Mouse (Mus musculus): ENCODE data around the gene Dalrd3. TPM values are rescaled to one million over a fixed set of nuclear protein-coding genes. Genes with fewer than 3 reads are reported as not detected.
"Not testable (repeated sequence)": the region's sequence is repeated elsewhere in the genome, so short reads cannot be mapped to it uniquely, and the experiment has no call there.

Dalrd3 gene
- total RNA-seq, 2 experiments from 2014 or later = 76.0 to 86.5 TPM

DNA sequence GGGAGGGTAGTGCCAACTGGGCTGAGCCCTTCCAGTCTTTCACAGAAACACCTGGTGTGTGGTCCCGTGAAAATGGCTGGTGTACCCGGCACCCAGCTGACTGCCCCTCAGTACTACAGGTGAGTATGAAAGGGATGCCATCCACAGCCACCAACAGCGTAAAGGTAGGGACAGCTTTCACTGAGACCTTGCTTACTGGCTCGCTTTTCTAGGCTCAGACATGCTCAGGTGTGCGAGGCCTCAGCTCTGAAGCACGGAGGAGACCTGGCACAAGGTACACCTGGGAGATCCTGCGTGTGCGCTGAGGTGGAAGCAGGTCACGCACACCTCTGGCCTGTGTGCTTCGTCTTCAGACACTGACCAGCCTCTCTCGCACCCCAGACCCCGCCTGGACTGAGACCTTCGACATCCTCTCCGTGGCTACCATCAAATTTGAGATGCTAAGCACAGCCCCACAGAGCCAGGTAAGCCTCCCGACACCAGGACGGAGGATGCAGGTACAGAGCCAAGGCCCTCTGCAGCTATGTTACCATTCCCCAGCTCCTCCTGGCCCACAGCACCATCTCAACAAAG lies 1.8 kb downstream of the Dalrd3 start:
- no peak for DNase-seq (ENCODE audit: low spot score in 2 of 2)

DNA sequence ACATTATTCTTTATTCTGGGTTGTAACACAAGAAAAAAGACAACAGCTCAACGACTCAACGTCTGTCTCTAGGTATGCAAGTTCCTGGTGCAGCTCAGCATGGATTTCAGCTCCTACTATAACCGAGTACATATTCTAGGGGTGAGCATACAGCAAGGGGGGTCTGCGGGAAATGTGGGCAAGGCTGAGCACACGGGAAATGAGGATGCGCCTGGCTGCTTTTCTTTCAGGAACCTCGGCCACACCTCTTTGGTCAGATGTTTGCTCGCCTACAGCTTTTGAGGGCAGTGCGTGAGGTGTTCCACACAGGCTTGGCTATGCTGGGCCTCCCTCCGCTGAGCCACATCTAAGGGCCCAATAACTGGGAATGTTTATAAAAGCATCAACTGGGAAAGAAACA lies 2.6 kb downstream of the Dalrd3 start:
- DNase-seq (ENCODE audit: low spot score in 2 of 2) = no peak

- DNase-seq (ENCODE audit: low spot score in 2 of 2) = no peak
These were observed 4.3 kb downstream of the Dalrd3 start for GRCm38 (mm10) chr9:108573774-108574690.

- DNase-seq (ENCODE audit: low spot score in 2 of 2) = no peak
These were observed 5.2 kb downstream of the Dalrd3 start for GRCm38 (mm10) chr9:108574921-108575320.

DNA sequence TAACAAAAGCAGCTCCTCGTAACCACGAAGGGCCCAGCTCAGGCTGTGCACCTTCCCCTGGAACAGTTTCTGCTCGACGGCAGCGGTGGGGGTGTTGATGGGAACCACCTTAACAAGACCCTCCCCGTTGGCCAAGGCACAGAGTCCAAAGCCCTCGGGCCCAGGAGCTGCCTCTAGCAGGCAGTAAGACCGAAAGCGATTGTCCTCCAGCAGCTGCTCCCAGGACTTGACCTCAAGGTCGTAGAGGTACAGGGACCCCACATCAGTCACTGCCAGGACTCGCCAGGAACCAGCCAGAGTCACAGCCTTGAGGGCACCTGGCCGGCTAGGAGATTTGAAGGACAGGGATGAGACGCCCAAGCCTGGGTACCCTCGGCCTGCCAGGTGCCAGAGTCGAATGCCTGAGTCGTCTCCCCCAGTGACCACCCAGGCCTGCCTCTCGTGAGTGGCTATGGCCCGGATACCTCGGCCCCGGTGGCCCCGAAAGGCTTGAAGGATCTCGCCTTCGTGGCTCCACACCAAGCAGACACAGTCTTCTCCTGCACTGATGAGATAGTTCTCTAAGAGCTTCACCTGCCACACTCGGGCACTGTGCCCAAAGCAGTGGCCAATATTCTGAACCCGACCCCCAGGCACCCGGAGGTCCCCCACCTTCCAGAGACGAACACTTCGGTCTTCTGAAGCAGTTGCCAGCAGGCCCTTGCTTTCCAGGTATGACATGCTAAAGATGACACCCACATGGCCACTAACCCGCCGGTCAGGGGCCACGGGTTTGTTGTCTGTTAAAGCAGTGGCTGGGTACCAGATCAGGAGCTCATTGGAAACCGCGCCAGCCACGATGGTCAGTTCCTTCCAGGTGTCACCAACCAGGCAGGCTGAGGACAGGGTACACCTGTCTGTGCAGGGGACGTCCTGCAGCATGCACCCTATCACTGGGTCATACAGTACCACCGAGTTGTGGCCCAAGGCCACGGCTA lies 5.9 kb downstream of the Dalrd3 start:
- DNase-seq (ENCODE audit: low spot score in 2 of 2) = no peak

DNA sequence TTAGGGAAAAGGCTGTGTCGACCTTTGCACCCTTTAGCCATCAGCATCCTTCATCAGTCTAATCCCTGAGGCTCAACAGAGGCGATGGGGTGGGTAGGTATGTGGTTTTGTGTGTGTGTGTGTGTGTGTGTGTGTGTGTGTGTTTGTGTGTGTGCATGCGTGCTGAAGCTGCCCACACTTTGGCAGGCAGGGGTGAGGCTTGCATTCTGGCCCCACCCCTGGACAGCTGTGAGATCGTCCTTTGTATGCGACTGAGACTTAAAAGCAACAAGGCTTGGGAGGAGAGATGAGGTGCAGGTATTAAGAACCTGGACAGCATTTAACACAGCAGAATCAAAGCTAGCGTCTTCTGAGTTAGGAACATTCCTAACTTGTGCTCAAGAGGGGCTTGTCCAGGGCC lies 7.3 kb downstream of the Dalrd3 start:
- DNase-seq (ENCODE audit: low spot score in 2 of 2) = no peak

GRCm38 (mm10) chr9:108577934-108578544 lies 8.4 kb downstream of the Dalrd3 start:
- DNase-seq (ENCODE audit: low spot score in 2 of 2) = no peak

GRCm38 (mm10) chr9:108578545-108579343 lies 9.1 kb downstream of the Dalrd3 start, which contains the start of gene Wdr6:
Gene Wdr6, minus strand, starts transcription at chr9:108578739.
- peak; percentile 92 to 95 for DNase-seq (ENCODE audit: low spot score in 2 of 2)

DNA sequence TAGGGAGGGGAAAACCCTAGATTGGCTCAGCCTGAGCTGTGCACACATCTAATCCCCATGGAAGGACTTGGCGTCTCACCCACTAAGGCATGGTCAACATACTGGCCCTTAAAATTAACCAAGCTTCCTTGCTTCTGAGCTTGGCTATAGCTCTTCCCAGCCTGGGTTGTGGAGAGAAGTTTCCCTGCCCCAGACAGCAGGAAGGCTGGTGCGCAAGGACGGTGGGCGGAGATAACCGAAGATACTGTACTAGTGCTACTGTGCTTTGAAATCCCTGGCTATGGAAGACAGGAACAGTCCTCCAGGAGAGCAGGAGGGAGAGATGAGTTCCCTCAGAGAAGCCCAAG lies 9.6 kb downstream of the Dalrd3 start:
- no peak for DNase-seq (ENCODE audit: low spot score in 2 of 2)

DNA sequence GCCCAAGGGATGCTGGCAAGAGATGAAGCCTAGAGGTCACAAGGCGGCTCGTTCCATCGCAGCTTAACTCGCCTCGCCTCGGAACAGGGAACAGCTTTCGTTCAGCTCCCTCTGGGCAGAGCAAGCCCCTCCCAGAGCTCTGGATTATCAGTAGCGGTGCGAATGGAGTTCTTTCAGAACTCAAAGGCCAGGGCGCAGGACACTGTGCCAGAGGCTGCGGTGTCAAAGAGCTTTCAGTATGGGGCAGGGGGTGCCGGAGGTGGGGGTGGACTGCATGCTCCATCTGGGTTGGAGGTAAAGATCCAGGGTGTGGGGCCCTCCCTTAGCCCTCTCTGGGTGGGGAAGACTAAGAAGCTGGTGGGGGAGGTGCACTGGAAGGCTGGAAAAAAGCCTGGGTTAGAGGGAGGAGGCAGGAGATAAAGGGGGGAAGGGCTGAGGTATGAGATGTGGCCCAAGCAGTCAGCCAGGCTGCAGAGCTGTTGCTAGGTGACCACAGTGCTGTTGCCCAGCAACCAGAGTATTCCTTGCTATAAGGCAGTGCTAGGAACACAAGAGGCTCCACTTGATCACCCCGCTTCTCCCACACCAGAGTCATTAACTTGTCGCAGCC lies 18.0 kb downstream of the Dalrd3 start:
- peak; percentile 68 to 89 for DNase-seq (ENCODE audit: low spot score in 2 of 2)

GRCm38 (mm10) chr9:108589229-108589628 lies 19.5 kb downstream of the Dalrd3 start:
- DNase-seq (ENCODE audit: low spot score in 2 of 2) = no peak

- DNase-seq (ENCODE audit: low spot score in 2 of 2) = no peak
These were observed 21.8 kb downstream of the Dalrd3 start for GRCm38 (mm10) chr9:108591462-108591861.

DNA sequence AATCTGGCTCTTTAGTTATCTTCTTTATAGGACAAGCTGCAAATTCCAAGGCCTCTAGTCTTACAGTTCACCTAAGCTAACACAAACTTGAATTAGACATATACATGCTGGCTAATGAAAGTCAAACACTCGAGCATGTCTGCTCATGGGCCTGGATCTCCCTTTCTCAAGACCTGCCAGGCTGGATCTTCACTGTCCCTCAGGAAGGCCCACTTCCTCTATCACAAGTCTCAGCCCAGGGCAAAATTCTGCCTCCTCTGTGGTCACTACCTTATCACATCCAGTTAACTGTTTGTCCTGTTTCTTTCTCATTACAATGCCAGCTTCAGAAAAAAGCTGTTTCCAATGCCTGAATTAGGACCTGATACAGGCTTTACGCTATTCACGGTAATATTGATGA lies 24.7 kb downstream of the Dalrd3 start:
- no peak for DNase-seq (ENCODE audit: low spot score in 2 of 2)

DNA sequence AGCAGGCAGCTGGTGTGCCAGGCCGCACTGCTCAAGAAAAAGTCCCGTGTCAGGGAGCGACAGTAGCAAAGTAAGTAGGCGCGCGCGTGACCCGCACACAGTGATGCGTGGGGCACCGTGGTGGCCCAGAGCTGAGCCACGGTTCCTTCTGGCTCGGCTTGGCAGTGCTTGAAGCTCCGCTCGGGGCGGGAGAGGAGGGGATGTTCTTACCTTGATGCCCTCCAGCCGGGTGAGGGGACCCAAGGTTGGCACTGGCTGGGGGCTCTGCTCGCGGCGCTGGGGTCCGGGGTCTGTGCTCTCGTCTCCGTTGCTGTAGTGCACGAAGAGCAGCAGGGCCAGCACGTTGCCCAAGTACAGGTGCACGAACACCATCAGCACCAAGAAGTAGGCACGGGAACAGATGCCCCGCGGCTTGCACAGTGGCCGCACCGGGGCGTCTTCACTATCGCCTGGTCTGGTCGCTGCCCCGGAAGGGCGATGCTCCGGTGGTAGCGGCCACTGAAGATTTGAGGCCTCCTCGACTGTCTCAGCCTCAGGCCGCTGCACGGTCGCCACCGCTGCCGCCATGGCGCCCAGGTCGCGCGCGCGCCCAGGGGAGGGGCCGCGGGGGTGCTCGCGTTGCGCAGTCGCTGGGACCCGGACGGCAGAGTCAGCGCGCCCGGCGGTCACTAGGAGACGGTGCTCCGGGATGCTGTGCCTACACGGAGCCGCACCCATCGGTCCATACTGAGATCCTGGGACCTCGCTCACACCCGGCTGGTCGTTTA lies 27.5 kb downstream of the Dalrd3 start, which contains the start of gene P4htm:
TSS of gene P4htm (minus strand) at position 670 of the 767 bp plus-strand sequence.
- DNase-seq (ENCODE audit: low spot score in 2 of 2) = peak; percentile 74

DNA sequence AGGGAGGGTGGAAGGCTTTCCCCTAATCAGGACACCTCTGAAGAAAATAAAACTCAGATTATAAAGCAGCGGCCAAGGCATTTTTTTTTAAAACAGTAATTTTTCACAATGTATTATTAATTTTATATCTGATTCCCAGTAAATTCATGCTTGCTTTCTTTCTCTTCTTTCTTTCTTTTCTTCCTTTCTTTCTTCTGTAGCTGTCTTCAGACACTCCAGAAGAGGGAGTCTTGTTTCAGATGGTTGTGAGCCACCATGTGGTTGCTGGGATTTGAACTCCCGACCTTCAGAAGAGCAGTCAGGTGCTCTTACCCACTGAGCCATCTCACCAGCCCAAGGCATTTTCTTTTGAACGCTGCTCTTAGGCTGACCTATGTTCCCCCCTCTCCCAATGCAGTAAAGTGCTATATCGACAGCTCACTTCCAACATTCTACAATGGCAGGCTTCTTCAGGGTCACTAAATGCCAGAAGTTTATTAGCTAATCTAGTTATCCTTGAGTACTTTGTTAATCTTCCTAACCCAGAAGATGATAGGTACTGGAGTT lies 29.4 kb downstream of the Dalrd3 start:
- no peak for DNase-seq (ENCODE audit: low spot score in 2 of 2)

- no peak for DNase-seq (ENCODE audit: low spot score in 2 of 2)
These were observed 30.3 kb downstream of the Dalrd3 start for GRCm38 (mm10) chr9:108600011-108600410.

DNA sequence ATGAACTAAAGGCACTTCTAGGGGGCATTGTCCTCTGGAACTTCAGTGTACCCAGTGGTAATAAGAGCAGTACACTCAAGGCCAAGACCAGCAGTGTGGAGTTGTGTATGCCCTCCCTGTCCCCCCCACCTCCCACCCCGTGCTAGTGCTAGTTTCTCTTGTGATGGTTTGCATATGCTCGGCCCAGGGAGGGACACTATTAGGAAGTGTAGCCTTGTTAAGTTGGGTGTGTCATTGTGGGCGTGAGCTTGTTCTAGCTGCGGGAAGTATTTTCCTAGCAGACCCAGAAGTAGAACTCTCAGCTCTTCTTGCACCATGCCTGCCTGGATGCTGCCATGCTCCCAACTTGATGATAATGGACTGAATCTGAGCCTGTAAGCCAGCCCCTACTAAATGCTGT lies 32.3 kb downstream of the Dalrd3 start:
- DNase-seq (ENCODE audit: low spot score in 2 of 2) = no peak

DNA sequence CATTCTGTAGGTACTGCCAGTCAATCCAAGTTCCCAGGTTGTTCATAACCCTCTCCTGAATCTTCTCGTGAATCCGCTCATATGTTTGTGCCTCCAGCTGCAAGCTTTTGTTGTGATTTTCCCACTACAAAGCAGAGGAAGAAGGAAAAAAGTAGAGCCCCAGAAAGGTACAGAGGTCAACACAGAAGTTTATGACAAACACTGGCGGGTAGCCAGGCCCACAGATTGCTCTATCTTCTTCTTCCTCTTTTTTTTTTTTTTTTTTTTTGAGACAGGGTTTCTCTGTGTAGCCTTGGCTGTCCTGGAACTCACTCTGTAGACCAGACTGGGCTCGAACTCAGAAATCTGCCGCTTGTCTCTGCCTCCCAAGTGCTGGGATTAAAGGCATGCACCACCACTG lies 38.2 kb downstream of the Dalrd3 start:
- DNase-seq (ENCODE audit: low spot score in 2 of 2) = not testable (repeated sequence)

GRCm38 (mm10) chr9:108608889-108609288 lies 39.2 kb downstream of the Dalrd3 start:
- DNase-seq (ENCODE audit: low spot score in 2 of 2) = no peak

Measured in layer of hippocampus, postnatal 14 days (tissue).